Mouse (Mus musculus) frontal cortex, adult (tissue): ENCODE results near the gene Adssl1.

Experiments
- ATAC-seq: cut with Nextera tagmentation; 2 replicates; pipeline ENCODE4 v1.9.2; 2017; ENCODE audit warnings: mild to moderate bottlenecking, moderate library complexity, mixed read lengths; ENCODE audit not compliant: low TSS enrichment

Gene Adssl1

DNA sequence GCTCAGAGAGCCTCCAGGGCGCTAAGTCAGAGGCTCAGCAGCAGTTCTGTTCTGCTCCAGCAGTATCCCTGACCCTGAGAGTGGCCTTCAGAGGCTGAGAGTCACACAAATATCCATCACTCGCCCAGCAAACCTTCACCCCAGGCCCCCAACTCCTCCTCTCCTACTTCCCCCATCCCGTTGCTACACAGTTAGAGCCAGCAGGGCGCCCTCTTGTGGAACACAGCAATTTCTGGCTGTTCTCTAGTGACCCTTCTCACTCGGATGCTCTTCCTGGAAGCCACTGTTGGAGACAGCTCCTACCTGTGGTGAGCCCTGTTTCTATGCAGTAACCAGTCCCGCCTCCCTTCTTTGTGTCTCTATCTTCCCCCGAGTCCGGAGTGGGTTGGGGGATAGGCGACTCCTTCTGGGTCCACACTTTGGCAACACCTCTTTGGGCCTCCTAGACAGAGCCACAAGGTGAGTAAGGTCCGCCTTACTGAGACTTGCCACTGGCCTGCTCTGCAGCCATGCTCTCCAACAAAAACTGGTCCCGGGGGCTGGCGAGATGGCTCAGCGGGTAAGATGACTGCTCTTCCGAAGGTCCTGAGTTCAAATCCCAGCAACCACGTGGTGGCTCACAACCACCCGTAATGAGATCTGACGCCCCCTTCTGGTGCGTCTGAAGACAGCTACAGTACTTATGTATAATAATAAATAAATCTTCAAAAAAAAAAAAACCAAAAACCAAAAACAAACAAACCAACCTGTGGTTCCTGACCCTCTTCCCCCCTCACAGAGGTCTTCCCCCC lies 55.6 kb downstream of the Adssl1 start:
- ATAC-seq: peak; percentile 58

- no peak for ATAC-seq
These were observed 57.2 kb downstream of the Adssl1 start for GRCm38 (mm10) chr12:112677076-112677475.

DNA sequence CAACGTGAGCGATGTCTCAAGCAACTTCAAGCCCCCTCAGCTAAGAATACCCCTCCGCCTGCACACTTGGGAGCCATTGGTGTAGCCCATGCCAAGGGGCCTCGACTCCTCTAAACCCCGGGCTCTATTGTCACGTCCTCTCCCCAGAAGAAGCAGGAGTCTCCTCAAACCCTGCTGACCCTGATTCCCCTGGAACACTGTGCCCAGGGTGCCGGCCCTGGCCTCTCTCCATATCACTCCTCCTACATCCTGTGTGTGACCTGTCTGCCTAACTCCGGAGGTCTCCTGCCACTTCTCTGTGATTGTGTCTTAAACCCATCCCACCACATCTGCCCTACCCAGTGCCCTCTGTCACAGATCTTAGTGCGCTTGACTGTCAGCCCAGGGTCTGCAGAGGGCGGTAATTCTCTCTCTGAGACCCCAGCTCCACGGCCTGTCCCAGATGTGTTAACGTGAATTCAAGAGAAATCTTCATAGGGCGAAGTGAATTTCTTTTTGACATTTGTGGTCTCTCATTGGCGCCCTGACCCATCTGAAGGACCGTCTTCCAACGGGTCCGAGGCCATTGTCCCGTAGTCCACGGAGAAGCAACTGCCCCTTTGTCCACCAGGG lies 58.2 kb downstream of the Adssl1 start:
- ATAC-seq: no peak

GRCm38 (mm10) chr12:112678555-112679026 lies 58.7 kb downstream of the Adssl1 start, which contains the start of gene Zbtb42:
TSS of gene Zbtb42 (plus strand) at chr12:112678828.
- ATAC-seq: no peak

DNA sequence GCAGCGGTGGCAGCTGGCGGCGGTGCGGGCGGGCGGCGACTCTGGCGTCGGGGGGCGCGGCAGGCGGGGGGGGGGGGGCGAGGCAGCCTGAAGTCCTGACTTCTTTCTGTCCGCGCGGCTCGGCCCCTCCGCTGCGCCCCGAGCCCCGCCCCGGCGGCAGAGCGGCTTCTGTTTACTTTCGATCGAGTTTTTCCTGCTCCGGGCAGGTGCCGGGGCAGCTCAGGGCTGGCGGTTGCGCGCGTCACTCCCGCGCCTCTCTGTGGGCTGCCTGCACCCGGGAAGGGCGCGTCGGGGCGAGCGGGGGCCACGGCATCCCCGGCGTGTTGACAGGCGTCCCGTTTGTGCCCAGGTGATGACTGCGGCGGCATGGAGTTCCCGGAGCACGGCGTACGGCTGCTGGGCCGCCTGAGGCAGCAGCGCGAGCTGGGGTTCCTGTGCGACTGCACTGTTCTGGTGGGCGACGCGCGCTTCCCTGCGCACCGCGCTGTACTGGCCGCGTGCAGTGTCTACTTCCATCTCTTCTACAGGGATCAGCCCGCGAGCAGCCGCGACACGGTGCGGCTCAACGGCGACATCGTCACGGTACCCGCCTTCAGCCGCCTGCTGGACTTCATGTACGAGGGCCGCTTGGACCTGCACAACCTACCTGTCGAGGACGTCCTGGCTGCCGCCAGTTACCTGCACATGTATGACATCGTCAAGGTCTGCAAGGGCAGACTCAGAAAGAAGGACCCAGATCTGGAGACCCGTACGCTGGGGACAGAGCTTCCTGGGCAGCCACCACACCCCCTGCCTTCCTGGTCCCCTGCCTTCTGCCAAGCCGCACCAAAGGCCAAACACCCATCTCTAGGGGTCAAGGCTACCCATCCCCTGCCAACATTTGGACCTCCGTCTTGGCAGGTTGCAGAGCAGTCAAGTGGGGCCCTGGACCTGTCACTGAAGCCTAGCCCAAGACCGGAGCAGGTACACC lies 59.5 kb downstream of the Adssl1 start:
- no peak for ATAC-seq

DNA sequence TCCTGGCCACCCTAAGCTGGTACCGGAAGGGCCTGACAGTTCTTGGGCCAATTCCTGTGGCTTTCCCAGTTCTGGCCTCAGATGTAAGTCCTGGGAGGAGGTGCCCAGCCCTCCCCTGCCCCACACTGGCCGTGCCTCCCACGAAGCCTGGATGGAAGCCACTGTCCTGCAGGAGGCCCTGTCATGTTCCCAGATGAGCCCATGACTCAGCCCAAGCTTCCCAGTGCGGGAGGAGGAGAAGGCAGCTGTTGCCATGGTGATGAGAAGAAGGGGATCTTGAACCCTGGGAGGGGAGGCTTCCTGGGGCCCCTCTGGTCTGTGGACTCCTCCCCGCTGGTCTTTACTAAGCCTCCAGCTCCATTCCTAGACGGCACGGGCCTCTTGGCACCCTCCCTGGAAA lies 63.5 kb downstream of the Adssl1 start:
- peak; percentile 57; the same call in 1 of the 2 replicates for ATAC-seq

GRCm38 (mm10) chr12:112688458-112688857 lies 68.6 kb downstream of the Adssl1 start:
- no peak for ATAC-seq
